Mouse (Mus musculus): ENCODE data around the gene Igbp1.

Igbp1 gene

DNA sequence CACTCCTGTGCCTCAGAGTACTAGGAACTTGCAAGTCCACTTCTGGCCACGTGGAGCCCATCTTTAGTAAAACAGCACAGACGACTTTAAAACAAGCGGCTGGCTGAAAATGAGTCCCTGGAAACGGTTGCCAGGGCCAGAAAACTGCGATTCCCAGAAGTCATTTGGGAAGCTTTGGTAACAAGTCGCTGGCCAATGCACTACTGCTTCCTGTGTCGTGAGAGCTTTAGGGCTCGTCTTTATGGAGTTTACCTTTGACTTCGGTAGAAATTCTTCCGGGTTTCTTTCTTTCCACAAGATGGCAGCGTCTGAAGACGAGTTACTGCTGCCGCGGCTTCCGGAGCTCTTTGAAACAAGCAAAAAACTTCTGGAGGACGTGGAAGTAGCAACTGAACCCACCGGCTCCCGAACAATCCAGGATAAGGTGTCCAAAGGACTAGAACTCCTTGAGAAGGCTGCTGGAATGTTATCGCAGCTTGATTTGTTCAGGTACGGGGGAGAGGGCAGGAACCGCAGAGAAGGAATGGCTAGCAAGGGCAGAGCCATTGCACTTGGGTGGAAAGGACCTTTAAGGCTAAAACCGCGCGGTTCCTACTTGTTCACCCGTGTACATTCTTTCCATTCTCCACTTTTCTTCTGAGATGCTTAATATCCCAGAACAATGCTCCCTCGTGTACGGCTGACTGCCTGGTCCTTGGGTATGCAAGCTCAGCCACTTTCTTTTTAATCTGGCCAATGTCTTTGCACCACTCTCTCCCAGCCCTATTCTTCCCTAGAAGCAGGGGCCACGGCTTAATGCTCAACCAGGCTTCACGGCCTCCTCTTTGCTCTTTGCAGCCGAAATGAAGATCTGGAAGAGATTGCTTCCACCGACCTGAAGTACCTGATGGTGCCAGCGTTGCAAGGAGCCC, at the start of gene Igbp1:
Igbp1 (plus strand) TSS at position 224 of the 911 bp plus-strand sequence.
- peak; percentile 71 to 75 for DNase-seq (ENCODE audit: low spot score in 2 of 2)

DNA sequence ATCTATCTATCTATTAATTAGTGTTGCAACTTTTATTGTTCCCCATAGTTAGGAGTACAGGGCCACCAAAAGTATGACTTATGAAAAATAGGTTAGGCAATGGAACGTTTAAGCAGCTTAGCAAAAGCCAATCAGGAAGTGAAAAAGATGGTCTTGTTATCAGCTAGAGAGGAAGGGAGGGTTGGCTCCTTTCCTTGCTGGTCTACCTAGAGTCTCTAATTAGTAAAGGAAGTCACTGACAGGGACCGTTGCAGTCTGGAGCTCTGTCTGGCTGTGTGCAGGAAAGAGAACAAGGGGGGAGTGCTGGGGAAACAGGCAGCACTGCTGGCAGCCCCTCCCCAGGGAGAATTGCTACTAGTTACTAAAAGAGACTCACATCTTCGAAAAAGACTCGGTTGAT, 26.0 kb upstream of the Igbp1 start:
- peak in 1 of 2 experiments; percentile 7 for DNase-seq (ENCODE audit: low spot score in 2 of 2)

DNA sequence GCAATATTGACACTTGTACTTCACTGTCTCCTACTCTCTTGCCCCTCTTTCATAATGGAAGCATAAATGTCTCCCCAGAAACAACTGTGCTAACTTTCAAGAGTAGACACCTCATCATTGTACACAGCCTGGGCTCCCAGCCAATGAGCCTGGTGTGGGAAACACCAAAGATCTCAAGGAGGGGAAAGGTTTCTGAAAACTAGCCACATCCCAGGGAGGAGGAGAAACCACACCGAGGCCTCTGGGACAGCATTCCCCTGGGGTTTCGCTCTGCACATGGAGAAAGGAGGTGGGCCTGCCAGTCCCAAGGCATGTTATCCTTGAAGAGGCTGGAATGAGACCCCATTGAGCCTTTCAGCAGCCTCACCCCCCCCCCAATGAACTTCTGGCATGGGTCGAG, 24.0 kb upstream of the Igbp1 start:
- DNase-seq (ENCODE audit: low spot score in 2 of 2) = no peak

DNA sequence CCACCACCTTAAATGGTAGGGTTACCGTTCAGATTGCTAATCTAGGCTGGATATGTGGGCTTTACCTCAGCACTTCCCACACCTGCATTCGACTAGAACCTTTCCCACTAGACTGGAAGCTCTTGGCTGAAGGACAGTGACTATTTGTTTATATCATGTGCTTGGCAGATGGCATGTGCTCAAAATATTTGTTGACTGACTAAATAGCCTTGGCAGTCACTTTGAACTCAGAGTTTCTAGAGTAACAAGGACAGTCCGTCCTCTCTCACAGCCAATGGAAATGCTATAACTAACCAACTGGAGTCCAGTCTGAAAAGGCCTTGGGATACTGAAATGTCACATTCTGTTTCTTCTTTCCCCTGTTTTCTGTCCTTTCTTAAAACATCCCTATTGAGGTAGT, 22.6 kb upstream of the Igbp1 start:
- DNase-seq (ENCODE audit: low spot score in 2 of 2) = no peak

DNA sequence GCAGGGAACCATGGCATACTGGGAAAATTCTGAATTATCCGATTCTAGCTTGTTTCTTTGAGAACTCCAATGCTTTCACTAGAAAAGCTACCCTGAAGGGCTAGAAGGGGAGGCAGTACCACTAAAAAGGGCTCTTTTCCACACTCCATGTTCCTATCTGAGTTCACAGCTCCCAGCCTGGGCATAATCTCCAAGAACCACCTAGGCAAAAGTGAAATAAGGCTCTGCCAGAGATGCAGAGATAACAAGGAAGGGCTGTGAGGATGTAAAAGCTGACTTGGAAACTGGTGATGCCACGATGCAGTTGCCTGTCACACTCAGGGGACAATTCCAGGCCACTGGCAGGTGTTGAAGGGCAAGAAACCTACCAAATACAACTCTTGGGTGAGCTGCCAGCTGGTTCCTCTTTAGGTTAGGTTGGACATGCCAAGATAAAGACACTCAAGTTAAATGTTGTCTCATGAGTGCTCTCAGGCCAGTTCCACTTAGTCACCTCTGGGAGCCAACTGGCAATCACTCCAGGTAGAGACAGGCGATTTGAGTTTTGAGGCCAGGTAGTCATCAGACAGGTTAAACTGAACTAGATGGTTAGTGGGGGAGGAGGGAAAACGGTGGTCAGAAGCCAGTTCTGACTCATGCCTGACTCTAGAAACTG, 18.4 kb upstream of the Igbp1 start:
- DNase-seq (ENCODE audit: low spot score in 2 of 2) = no peak

DNA sequence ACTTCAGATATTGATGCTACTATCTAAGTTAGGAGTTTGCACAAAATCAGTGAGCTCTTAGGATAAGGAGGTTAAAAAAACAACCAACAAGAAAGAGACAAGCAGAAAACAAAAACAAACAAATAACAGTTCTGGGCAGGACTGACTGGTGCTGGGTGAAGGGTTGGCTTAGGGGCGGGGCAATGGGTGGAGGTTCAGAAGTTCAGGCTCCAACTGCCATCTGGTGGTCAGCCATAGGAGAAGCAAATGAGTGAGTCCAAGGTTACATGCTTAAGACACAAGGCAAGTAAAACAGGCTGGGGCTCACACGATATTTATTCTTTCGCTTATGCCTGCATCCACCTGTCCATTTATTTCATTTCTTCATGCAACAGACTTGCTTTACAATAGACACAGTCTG, 13.8 kb upstream of the Igbp1 start:
- DNase-seq (ENCODE audit: low spot score in 2 of 2) = peak; percentile 10 to 44

DNA sequence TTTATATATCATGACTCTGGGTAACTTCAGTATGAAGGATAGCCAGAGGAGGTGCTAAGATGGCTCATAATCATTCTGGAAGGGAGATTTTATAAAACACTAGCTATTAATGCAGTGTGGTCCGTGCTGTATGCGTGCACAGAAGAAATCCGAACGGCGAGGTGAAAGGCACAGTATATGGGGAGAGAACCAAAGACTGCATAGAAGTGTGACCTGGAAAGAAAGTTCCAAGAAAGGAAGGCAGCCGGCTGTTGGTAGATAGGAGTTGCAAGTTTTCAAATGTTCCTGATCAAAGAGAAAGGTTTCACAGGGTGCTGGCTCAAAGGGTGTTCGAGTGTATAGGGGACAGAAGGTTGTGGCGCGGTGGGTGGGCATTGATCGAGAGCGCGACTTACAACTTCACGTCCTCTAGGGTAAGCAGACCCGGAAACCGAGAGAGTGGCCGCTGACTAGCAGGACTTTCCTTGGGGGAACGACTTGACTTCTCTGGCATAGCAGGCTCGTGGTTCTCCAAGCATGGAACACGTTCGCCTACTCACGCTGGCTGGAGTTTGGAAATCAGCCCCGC, 507 bp upstream of the Igbp1 start:
- no peak for DNase-seq (ENCODE audit: low spot score in 2 of 2)

DNA sequence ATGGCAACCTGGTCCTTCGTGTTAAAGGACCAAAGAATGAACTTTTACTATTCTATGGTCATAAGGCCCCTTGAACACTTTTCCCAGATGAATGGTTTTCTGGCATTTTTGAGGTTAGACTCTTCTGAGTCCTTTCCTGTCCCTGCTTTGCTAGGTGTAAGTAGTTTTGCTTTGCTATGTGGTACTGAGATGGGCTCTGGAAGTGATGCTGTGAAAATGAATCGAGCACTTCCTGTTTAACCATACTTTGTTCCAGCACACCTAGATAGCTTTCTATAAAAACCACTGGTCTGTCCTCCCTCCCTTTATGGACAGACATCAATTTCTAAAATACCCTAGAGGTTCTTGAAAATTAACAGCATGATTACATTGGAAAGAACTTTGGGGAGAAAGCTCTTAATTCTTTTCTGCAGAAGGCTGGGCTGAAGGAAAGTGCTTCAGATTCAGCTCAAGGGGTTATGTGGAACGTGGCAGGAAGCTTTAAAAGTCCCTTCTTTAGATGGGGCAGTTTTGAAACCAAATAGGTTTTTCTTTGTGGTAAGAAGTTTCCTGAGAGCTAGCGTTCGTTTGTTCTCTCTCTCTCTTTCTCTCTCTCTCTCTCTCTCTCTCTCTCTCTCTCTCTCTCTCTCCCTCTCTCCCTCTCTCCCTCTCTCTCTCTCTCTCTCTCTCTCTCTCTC, 10.2 kb downstream of the Igbp1 start:
- no peak for DNase-seq (ENCODE audit: low spot score in 2 of 2)

DNA sequence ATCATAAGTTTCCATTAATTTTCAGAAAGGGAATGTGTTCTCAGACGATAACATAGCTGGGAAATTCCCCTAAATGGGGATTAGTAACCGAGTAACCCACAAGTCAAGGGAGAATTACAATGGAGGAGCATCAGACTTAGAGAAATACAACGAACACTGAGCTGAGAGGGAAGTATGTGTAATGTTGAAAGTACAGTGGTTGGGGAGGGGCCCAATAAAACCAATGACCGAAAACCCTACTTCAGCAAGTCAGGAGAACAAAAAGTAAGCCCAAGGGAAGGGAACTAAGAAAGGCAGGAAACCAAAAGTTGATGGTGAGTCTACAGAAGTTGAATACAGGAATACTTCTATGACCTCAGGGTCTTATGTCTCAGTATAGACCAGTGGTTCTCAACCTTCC, 14.1 kb downstream of the Igbp1 start:
- no peak for DNase-seq (ENCODE audit: low spot score in 2 of 2)

DNA sequence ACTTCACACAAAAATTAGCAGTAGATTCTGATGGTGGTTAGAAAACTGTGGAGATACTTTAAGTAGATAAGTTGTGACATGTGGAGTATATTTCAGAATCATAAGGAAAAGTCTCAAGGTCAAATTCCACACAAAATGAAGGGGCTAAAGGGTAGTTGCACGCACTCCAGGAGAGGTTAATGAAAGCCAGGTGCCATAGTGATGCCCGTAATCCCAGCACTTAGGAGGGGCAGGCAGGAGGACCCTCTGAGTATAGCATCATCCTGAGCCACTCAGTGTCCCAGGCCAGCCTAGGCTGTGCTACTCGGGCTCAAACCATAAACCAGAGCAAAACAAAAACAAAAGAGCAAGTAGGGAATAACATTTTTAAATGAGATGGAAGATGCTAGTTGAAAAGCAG, 15.8 kb downstream of the Igbp1 start:
- DNase-seq (ENCODE audit: low spot score in 2 of 2) = no peak

DNA sequence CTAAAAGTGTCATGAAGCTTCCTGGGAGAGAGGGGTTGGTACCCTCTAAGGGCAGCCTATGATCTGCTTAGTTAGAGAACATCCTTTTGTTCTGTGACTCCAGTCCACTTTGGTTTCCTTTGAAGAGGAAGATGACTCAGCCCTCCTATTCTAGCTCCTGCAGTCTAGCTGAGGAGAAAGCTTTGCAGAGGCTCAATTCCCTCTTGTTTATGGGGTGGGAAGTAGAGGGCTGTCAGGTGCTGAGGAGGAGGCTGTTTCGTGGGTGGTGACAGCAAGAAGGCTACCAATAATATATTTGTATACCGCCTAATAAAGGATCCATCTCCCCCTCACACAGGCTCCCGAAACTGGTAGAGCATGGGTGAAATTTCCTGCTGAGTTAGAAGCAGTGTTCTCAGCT, 22.6 kb downstream of the Igbp1 start:
- DNase-seq (ENCODE audit: low spot score in 2 of 2) = no peak

DNA sequence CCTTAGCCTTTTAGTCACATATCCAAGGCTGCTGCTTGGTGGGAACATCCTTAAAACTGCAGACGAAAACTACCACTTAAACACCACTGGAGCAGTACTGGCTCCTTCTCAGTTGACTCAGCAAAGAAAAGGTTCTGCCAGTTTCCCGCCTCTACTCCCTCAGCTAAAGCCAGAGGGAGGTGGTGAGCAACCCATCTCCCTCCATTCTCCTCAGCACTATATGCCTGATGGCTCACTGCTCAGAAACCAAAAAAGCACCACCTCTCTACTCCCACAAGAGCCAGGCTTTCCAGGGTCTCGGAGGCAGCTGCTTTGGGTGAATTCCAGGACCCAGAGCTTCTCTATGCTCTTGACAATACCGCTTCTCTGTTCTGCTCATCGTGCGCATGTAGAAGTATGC, 23.5 kb downstream of the Igbp1 start:
- DNase-seq (ENCODE audit: low spot score in 2 of 2) = no peak

DNA sequence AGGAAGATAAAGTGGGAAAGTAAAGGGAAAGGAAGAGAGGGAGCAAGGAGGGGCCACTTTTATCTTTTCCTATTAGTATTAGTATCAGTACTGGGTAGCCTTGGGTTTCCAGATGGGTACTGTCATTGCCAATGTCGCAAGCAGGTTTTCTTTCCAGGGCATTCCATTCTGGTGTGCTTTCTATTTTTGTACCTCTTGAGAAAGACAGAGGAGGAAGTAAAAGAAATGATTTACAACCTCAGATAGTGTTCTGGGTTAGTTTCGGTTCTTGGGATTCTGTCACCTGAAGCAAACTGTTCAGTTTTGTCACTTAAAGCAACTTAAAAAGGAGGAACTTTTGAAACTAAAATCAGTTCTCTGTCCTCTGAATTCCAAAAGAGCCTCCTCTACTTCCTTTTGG, 24.4 kb downstream of the Igbp1 start:
- no peak for DNase-seq (ENCODE audit: low spot score in 2 of 2)

DNA sequence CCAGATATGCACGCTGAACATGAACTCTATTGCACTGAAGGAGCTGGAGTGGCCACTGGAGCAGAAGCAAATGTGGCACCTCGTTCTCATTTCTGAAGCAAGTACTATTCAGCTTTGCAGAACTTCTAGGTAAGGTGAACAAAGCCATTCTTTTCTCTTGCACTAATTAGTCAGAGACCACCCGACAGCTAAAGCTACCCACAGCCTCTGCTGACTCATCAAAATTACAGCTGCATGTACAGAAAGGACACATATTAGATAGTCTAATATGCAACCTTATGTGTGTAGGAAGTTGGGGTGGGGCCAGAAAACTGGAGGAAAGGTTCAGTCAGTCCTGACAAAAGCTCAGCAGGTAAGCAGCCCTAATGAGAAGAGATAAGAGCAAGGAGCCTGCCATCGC, 30.4 kb downstream of the Igbp1 start, which contains the start of gene Dgat2l6:
Dgat2l6 (plus strand) TSS at position 368 of the 400 bp plus-strand sequence.
- DNase-seq (ENCODE audit: low spot score in 2 of 2) = no peak

DNA sequence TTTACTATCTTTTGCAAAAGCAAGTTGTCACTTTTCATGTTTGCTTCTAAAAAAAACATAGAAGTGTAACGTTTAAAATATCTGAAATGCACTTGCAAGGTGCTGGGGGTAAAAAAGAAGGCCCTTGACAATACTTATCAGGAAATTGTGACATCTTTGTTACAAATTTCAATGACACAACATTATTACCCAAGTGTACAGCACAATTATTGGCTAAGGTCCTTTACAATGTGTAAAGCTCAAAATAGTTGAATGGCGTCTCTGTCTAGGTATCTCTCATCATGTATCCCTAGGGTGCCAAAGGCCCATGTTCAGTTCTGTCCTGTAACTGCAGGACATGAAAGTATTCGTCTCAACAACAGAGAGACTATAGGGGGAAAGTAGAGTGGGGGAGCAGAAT, 61.9 kb downstream of the Igbp1 start:
- no peak for DNase-seq (ENCODE audit: low spot score in 2 of 2)

DNA sequence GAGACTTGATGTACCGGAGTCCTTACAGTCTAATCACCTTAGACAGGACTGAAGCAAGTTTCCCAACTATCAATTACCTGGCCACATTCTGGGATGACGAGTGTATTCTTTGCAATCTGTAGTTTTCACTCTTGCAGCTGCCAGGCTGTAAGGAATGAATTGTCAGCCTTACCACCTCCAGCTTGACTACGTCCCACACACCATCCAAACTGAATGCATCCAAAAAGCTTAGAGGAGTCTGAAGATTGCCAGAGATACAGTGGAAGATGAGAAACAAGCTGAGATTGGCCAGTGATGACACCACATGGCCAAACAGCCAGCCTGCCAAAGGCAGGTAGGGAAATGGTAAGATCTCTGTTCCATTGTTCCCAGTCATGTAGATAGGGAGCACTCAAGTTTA, 71.6 kb downstream of the Igbp1 start:
- DNase-seq (ENCODE audit: low spot score in 2 of 2) = no peak
